In genomic region chr2:122297271-122298095, GRCm38 (mm10) we compare ENCODE assay signal across 10 mouse cellular contexts. TPM values are rescaled to one million over a fixed set of nuclear protein-coding genes. Genes with fewer than 3 reads are reported as not detected.
DNase-seq lines count a peak whose midpoint lies in the region; ATAC-seq lines count a peak whose summit lies in the region.
"Had no signal": no experiment of that assay in that cellular context is flagged by ENCODE, and none has a peak within 500 bp of the region (broad histone marks: within the 10 kb centered on the region; RNA-seq: fewer than 3 reads in every experiment).

No protein-coding gene starts in this region.

- peaks cover 25% of the 10 kb centered on the region for H3K4me1 ChIP-seq in heart, embryonic 16.5 days (ENCODE audit: control insufficient read depth, insufficient read depth, low read length)
- H3K4me1 ChIP-seq in embryonic facial prominence, embryonic 14.5 days (ENCODE audit: control insufficient read depth, insufficient read depth, low read length), result peaks cover 10% of the 10 kb centered on the region
- peaks cover 47% of the 10 kb centered on the region for H3K4me1 ChIP-seq in limb, embryonic 10.5 days

- intact Hi-C loops in left cerebral cortex, postnatal 10 days (cut with DNase I), result no loop called here

- peak overlapping the region; percentile 33 for H3K4me2 ChIP-seq in heart, embryonic 16.5 days (ENCODE audit: low read depth, low read length)
- H3K4me2 ChIP-seq in embryonic facial prominence, embryonic 14.5 days (ENCODE audit: low read depth, low read length), result peak overlapping the region; percentile 28; the same call in 1 of the 2 replicates

- no peak for DNase-seq in heart, postnatal 4 days
- no peak for DNase-seq in embryonic facial prominence, embryonic 14.5 days (ENCODE audit: low spot score)
- peak; percentile 65 for DNase-seq in limb, embryonic 10.5 days (ENCODE audit: low spot score)
- DNase-seq in retina, postnatal 1 day, result peak; percentile 59
- no peak for DNase-seq in layer of hippocampus, postnatal 10 days (ENCODE audit: low spot score in 2 of 2)
- no peak for DNase-seq in left cerebral cortex, postnatal 10 days (ENCODE audit: extremely low spot score in 1 of 2, low spot score in 2 of 2)
- no peak for DNase-seq in liver

- no peak overlapping the region for H3K27ac ChIP-seq in heart, embryonic 16.5 days (ENCODE audit: low read length)
- no peak overlapping the region for H3K27ac ChIP-seq in embryonic facial prominence, embryonic 14.5 days (replicated peaks; ENCODE audit: low read depth, low read length)
- H3K27ac ChIP-seq in limb, embryonic 10.5 days, result no peak overlapping the region

- no peaks in the 10 kb centered on the region for H3K9me3 ChIP-seq in heart, embryonic 16.5 days (replicated peaks; ENCODE audit: control insufficient read depth, low read length)
- H3K9me3 ChIP-seq in embryonic facial prominence, embryonic 14.5 days (ENCODE audit: control insufficient read depth, low read length), result no peaks in the 10 kb centered on the region
- H3K9me3 ChIP-seq in limb, embryonic 10.5 days (replicated peaks), result no peaks in the 10 kb centered on the region

- H3K36me3 ChIP-seq in heart, embryonic 16.5 days (ENCODE audit: control insufficient read depth, insufficient read depth), result no peaks in the 10 kb centered on the region
- no peaks in the 10 kb centered on the region for H3K36me3 ChIP-seq in embryonic facial prominence, embryonic 14.5 days (ENCODE audit: control insufficient read depth, insufficient read depth, low read length)
- H3K36me3 ChIP-seq in limb, embryonic 10.5 days, result no peaks in the 10 kb centered on the region

- ATAC-seq in heart, embryonic 16.5 days (replicated peaks; ENCODE audit: extremely low read depth, insufficient read depth, low FRiP score), result no peak
- no peak for ATAC-seq in embryonic facial prominence, embryonic 14.5 days (ENCODE audit: low read depth)

- H3K27me3 ChIP-seq in heart, embryonic 16.5 days (ENCODE audit: control insufficient read depth, insufficient read depth, low read length), result peaks cover 84% of the 10 kb centered on the region
- peaks cover 87% of the 10 kb centered on the region for H3K27me3 ChIP-seq in embryonic facial prominence, embryonic 14.5 days (replicated peaks; ENCODE audit: control insufficient read depth, insufficient read depth, low read length)
- H3K27me3 ChIP-seq in limb, embryonic 10.5 days (ENCODE audit: low read depth, poor library complexity, severe bottlenecking), result peaks cover 100% of the 10 kb centered on the region

- no peak overlapping the region for H3K9ac ChIP-seq in heart, embryonic 16.5 days (ENCODE audit: low read length)
- no peak overlapping the region for H3K9ac ChIP-seq in embryonic facial prominence, embryonic 14.5 days (ENCODE audit: low read depth, low read length)

- WGBS in heart, embryonic 16.5 days, result 3% methylated on average over 35 of the region's 35 CpGs
- WGBS in embryonic facial prominence, embryonic 14.5 days, result 1% methylated on average over 31 of the region's 35 CpGs
- under 1% methylated on average over 35 of the region's 35 CpGs for WGBS in limb, embryonic 10.5 days

- peak overlapping the region; percentile 45 for H3K4me3 ChIP-seq in heart, embryonic 16.5 days (ENCODE audit: low read length)
- peak overlapping the region; percentile 14 for H3K4me3 ChIP-seq in embryonic facial prominence, embryonic 14.5 days (ENCODE audit: low read depth, low read length)
- H3K4me3 ChIP-seq in limb, embryonic 10.5 days, result peak overlapping the region; percentile 13

RNA-seq across cellular contexts. Expression of gene Duox2, which starts 0.8 kb away (rescaled TPM):
- polyA plus RNA-seq in heart, embryonic 16.5 days (2015; fragmentation: Nextera tagmentation; extraction: Ambion mirVana), result 0.05 and 0.11 TPM in 2 replicates
- under 1 TPM; 0.55 to 0.59 TPM for total RNA-seq in heart, postnatal 4 days (2021)
- polyA plus RNA-seq in embryonic facial prominence, embryonic 14.5 days (2014; fragmentation: Nextera tagmentation; extraction: Ambion mirVana), result 0.04 and 0.14 TPM in 2 replicates
- polyA plus RNA-seq in limb, embryonic 10.5 days (2016; fragmentation: Nextera tagmentation; extraction: Ambion mirVana), result 0.03 TPM in 1 of 2 replicates, not detected in the other
- total RNA-seq in layer of hippocampus, postnatal 10 days (2021), result under 1 TPM; 0.05 to 0.11 TPM
- under 1 TPM in 1 of 2 experiments, not detected in 1; 0.26 TPM for total RNA-seq in left cerebral cortex, postnatal 10 days (2021)
- total RNA-seq: left cerebral cortex, adult 18-20 months; neutrophil, adult 5-6 weeks had no signal

RNA-seq across cellular contexts. Expression of gene Duoxa2, which starts 1.2 kb away (rescaled TPM):
- not detected in 2 replicates for polyA plus RNA-seq in heart, embryonic 16.5 days (2015; fragmentation: Nextera tagmentation; extraction: Ambion mirVana)
- under 1 TPM; 0.16 to 0.21 TPM for total RNA-seq in heart, postnatal 4 days (2021)
- 0.71 TPM in 1 of 2 replicates, not detected in the other for polyA plus RNA-seq in embryonic facial prominence, embryonic 14.5 days (2014; fragmentation: Nextera tagmentation; extraction: Ambion mirVana)
- polyA plus RNA-seq in limb, embryonic 10.5 days (2016; fragmentation: Nextera tagmentation; extraction: Ambion mirVana), result 0.13 TPM in 1 of 2 replicates, not detected in the other
- under 1 TPM in 1 of 2 experiments, not detected in 1; 0.20 TPM for total RNA-seq in layer of hippocampus, postnatal 10 days (2021)
- under 1 TPM; 0.22 to 0.34 TPM for total RNA-seq in left cerebral cortex, postnatal 10 days (2021)
- total RNA-seq: left cerebral cortex, adult 18-20 months had no signal

RNA-seq across cellular contexts. Expression of gene Duoxa1, which starts 16.0 kb away (rescaled TPM):
- polyA plus RNA-seq in heart, embryonic 16.5 days (2015; fragmentation: Nextera tagmentation; extraction: Ambion mirVana), result 0.54 and 0.97 TPM in 2 replicates
- total RNA-seq in heart, postnatal 4 days (2021), result not detected
- 3.6 and 4.2 TPM in 2 replicates for polyA plus RNA-seq in embryonic facial prominence, embryonic 14.5 days (2014; fragmentation: Nextera tagmentation; extraction: Ambion mirVana)
- polyA plus RNA-seq in limb, embryonic 10.5 days (2016; fragmentation: Nextera tagmentation; extraction: Ambion mirVana), result 0.45 TPM in 1 of 2 replicates, not detected in the other
- total RNA-seq in layer of hippocampus, postnatal 10 days (2021), result not detected
- total RNA-seq in left cerebral cortex, postnatal 10 days (2021), result under 1 TPM; 0.21 to 0.39 TPM
- total RNA-seq: neutrophil, adult 5-6 weeks had no signal

RNA-seq across cellular contexts. Expression of gene Duox1, which starts 18.0 kb away (rescaled TPM):
- 0.05 and 0.12 TPM in 2 replicates for polyA plus RNA-seq in heart, embryonic 16.5 days (2015; fragmentation: Nextera tagmentation; extraction: Ambion mirVana)
- total RNA-seq in heart, postnatal 4 days (2021), result not detected
- polyA plus RNA-seq in embryonic facial prominence, embryonic 14.5 days (2014; fragmentation: Nextera tagmentation; extraction: Ambion mirVana), result 0.34 and 0.67 TPM in 2 replicates
- polyA plus RNA-seq in limb, embryonic 10.5 days (2016; fragmentation: Nextera tagmentation; extraction: Ambion mirVana), result 0.14 and 0.18 TPM in 2 replicates
- total RNA-seq in layer of hippocampus, postnatal 10 days (2021), result under 1 TPM; 0.09 to 0.16 TPM
- total RNA-seq in left cerebral cortex, postnatal 10 days (2021), result under 1 TPM; 0.15 to 0.26 TPM
- total RNA-seq: left cerebral cortex, adult 18-20 months; neutrophil, adult 5-6 weeks had no signal

Comparison
In these comparisons a context has a peak if more than half of its experiments do, and no peak if none do; other contexts are left out.
1. DNase-seq: peak in limb, embryonic 10.5 days (single experiment) and retina, postnatal 1 day (single experiment); none in heart, postnatal 4 days (single experiment), embryonic facial prominence, embryonic 14.5 days (single experiment), layer of hippocampus, postnatal 10 days (0 of 2), left cerebral cortex, postnatal 10 days (0 of 2) and liver (single experiment).
2. Peak in every context shown above with its lines, with median percentiles within 50 percentile points of each other: H3K4me3 ChIP-seq.